Mouse (Mus musculus) megakaryocyte, embryonic 14.5 days (primary cell): ENCODE results near the gene Slc44a5.

Experiments used
- FLI1 ChIP-seq: IDR thresholded peaks from 2 replicates; pipeline ENCODE4 v1.6.1; 2012; ENCODE audit warnings: low read length, inconsistent platforms, mixed read lengths
- GATA1 ChIP-seq: IDR thresholded peaks from 3 replicates; pipeline ENCODE4 v1.6.1; 2012; ENCODE audit warnings: mixed read lengths, low read length, inconsistent platforms, borderline replicate concordance

DNA sequence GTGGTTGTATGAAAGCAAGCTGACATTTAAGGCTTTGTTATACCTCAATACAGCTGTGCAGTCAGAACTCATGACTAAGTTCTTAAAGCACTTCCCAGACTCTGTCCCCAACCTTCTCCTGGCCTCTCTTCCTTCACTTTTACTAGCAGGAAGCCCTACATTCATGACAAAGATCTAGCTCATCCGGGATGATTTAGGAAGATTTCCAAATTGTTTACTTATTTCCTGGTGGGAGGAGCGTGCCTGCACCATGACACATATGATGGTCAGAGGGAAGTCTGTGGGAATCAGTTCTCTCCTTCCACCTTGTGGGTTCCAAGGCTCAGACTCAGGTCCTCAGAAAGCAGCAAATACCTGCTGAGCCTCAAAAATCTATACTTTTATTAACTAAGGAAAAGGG lies 317.1 kb downstream of the Slc44a5 start:
- TF ChIP-seq GATA1 (no peak), FLI1 (no peak)
